Mouse (Mus musculus) kidney, adult 18-20 months (tissue): Measurements from ENCODE around the gene Wipf2.

Source experiments
- DNase-seq: peaks from one replicate; pipeline ENCODE4 v3.0.0; 2021

Gene Wipf2

GRCm38 (mm10) chr11:98945605-98945977 is 82.2 kb downstream of the Wipf2 start:
- DNase-seq, result peak; percentile 91

- DNase-seq, result no peak
Measured at GRCm38 (mm10) chr11:98947969-98948569, 84.6 kb downstream of the Wipf2 start.

GRCm38 (mm10) chr11:98949242-98949957 is 86.0 kb downstream of the Wipf2 start:
- no peak for DNase-seq

GRCm38 (mm10) chr11:98949958-98950460 is 86.6 kb downstream of the Wipf2 start:
- DNase-seq, result peak; percentile 78

- DNase-seq, result no peak
Measured at GRCm38 (mm10) chr11:98950484-98950883, 87.0 kb downstream of the Wipf2 start.

GRCm38 (mm10) chr11:98951026-98951906 is 87.8 kb downstream of the Wipf2 start:
- peak; percentile 91 for DNase-seq

GRCm38 (mm10) chr11:98952111-98952510 is 88.7 kb downstream of the Wipf2 start:
- no peak for DNase-seq

- DNase-seq, result no peak
Measured at GRCm38 (mm10) chr11:98952736-98953135, 89.3 kb downstream of the Wipf2 start.

GRCm38 (mm10) chr11:98953361-98953760 is 89.9 kb downstream of the Wipf2 start:
- no peak for DNase-seq

GRCm38 (mm10) chr11:98953835-98954320 is 90.4 kb downstream of the Wipf2 start:
- no peak for DNase-seq

GRCm38 (mm10) chr11:98954373-98954772 is 90.9 kb downstream of the Wipf2 start:
- DNase-seq, result peak; percentile 76
